Mouse (Mus musculus) right cerebral cortex, postnatal 10 days (tissue): ENCODE results near the gene Rpl13.

ENCODE experiments used
- DNase-seq, 2 experiments: peaks; one replicate each; pipeline ENCODE4 v3.0.0; 2021; ENCODE audit warnings: low spot score in 2 of 2

Gene Rpl13

DNA sequence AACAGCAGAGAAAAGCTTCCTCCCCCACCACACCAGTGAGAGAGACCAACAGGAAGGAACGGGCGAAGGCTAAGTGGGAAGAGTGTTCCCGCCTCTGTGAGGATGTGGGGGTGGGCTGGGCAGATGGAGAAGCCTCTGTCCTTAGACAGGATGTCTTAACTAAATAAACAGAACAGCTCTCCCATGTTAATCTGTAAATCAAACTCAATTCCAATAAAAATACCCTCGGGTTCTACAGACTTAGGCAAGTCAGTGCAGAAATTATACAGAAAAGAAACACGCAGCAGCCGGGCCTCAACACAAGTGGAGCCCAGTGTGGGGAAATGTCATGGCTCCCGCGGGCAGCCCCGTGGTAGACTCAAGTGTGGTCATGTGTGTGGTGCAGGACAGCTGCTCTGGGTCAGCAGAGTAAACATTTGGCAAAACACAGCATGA lies 48.6 kb downstream of the Rpl13 start:
- no peak for DNase-seq
